Mouse (Mus musculus) forebrain, embryonic 11.5 days (tissue): ENCODE measurements around the gene Ptbp1. TPM values are rescaled to one million over a fixed set of nuclear protein-coding genes. Genes with fewer than 3 reads are reported as not detected.
A peak's percentile ranks its signal among the peaks of the same experiment; 100 is the strongest.

ENCODE experiments used
- ATAC-seq: fragments of 200-750 bp; cut with Nextera tagmentation; replicated peaks from 2 replicates; pipeline ENCODE4 v1.8.0; 2017; ENCODE audit warnings: moderate TSS enrichment; ENCODE audit not compliant: low FRiP score
- DNase-seq: peaks from one replicate; pipeline ENCODE4 v3.0.0-alpha.2; 2017; ENCODE audit warnings: low spot score
- H3K27ac ChIP-seq: fragments of 300-500 bp; sonication (generic); 2 replicates; pipeline ENCODE4 v1.5.1; 2014; ENCODE audit warnings: low read depth, low read length
- H3K27me3 ChIP-seq: fragments of 300-500 bp; sonication (generic); 2 replicates; pipeline ENCODE4 v1.6.1; 2014; ENCODE audit warnings: mild to moderate bottlenecking, low read length, mixed read lengths; ENCODE audit not compliant: control insufficient read depth, insufficient read depth
- H3K36me3 ChIP-seq: fragments of 300-500 bp; sonication (generic); 2 replicates; pipeline ENCODE4 v1.6.1; 2014; ENCODE audit warnings: mild to moderate bottlenecking, low read length, moderate library complexity, mixed read lengths; ENCODE audit not compliant: control insufficient read depth, insufficient read depth
- H3K4me1 ChIP-seq: fragments of 300-500 bp; sonication (generic); replicated peaks from 2 replicates; pipeline ENCODE4 v1.6.1; 2014; ENCODE audit warnings: low read length, mixed read lengths; ENCODE audit not compliant: control insufficient read depth, insufficient read depth
- H3K4me2 ChIP-seq: fragments of 300-500 bp; sonication (generic); 2 replicates; pipeline ENCODE4 v1.6.1; 2014; ENCODE audit warnings: low read depth, mild to moderate bottlenecking, low read length, moderate library complexity, mixed read lengths; ENCODE audit not compliant: severe bottlenecking
- H3K4me3 ChIP-seq: fragments of 300-500 bp; sonication (generic); 2 replicates; pipeline ENCODE4 v1.5.1; 2014; ENCODE audit warnings: low read depth, low read length
- H3K9ac ChIP-seq: fragments of 300-500 bp; sonication (generic); 2 replicates; pipeline ENCODE4 v1.6.1; 2014; ENCODE audit warnings: low read length
- H3K9me3 ChIP-seq: fragments of 300-500 bp; sonication (generic); 2 replicates; pipeline ENCODE4 v1.6.1; 2016; ENCODE audit warnings: low read length, mixed read lengths; ENCODE audit not compliant: control insufficient read depth
- WGBS: fragments of 180-500 bp; shearing (Covaris S2); extraction: QIAGEN DNeasy Blood & Tissue Kit; methylation state at CpG from one replicate; pipeline ENCODE4 v1.1.7; 2014; 5-methylcytosine and 5-hydroxymethylcytosine counted together
- polyA plus RNA-seq: library from polyadenylated mRNA; unstranded; fragments of >200 nt; fragmentation: Nextera tagmentation; extraction: Ambion mirVana; gene quantifications from 2 replicates; pipeline ENCODE4 v1.2.1, GENCODE M21; 2014

Ptbp1 gene
- polyA plus RNA-seq, result 261 and 295 TPM in 2 replicates

DNA sequence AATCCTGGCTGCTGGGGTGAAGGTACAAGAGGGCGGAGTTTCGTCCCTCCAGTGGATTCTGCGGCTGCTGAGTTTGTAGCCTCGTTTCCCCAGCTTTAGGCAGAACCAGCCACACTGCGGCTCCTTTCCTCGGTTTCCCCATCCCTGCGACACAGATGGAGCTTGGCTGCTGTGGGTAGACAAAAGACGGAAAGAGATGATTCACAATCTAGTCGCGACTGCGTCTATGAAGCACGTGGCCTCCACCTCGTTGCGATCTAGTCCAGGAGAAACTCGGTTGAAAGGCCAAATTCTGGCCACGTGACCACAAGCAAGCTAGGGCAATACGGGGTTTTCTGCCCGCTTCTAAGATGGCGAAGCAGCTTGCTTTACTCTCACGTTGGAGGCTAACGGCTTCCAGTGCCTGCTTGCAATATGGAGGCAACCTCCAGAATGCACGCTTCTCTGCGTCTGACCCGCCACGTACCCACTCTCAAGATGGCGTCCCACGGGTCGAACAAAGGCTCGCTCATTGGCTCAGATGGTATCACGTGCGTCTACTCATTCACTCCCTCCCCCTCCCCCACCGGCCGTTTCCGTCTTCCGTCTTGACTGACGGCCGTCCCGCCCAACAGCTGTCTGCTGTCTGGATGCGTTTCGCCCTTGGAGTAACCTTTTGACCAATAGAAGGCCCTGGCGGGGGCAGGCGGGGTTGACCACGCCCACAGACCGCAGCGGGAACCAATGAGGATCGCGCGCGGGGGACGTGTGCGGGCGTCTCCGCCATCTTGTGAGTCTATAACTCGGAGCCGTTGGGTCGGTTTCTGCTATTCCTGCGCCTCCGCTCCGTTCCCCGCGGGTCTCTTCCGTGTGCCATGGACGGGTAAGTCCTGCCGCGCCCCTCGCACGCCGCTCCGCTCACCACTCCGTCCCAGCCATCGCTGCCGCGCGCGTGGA is at the start of gene Ptbp1:
Gene Ptbp1, plus strand, starts transcription at position 568 of the 936 bp plus-strand sequence.
- DNase-seq, result peak; percentile 100
- Histone ChIP-seq H3K4me2 (peak within 1 kb of the TSS; percentile 88), H3K27me3 (no peaks in the 10 kb centered on the region), H3K36me3 (peaks cover under 1% of the 10 kb centered on the region; the same call in 1 of the 2 replicates), H3K9ac (peak within 1 kb of the TSS; percentile 98), H3K27ac (peak within 1 kb of the TSS; percentile 100), H3K4me3 (peak within 1 kb of the TSS; percentile 98), H3K4me1 (peaks cover 39% of the 10 kb centered on the region), H3K9me3 (no peaks in the 10 kb centered on the region)
- under 1% methylated on average over 75 of the region's 75 CpGs for WGBS
- ATAC-seq, result peak; percentile 92

DNA sequence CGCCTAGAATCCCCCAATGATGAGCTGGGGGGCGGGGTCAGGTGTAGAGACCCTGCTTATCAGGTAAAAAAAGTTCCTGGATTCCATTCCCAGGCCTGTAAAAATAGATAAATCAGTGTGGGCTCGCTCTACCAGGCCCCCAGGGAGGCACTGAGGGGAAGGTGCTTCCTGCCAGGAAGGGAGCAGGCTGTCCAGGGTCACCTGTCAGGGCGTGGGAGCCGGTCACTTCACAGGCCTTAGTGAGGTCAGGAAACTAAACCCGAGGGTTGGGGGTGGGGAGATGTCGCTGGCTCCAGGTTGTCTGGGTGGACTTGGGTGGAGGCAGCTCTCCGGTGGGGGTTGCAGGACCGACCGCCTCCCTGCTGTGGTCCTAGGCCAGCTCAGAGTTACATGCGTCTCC is 48.6 kb upstream of the Ptbp1 start:
- ATAC-seq, result no peak
- Histone ChIP-seq H3K4me2 (no peak overlapping the region), H3K4me1 (peaks cover 26% of the 10 kb centered on the region), H3K27ac (no peak overlapping the region), H3K9ac (no peak overlapping the region), H3K27me3 (no peaks in the 10 kb centered on the region), H3K9me3 (no peaks in the 10 kb centered on the region), H3K4me3 (no peak overlapping the region), H3K36me3 (peaks cover 3% of the 10 kb centered on the region)
- DNase-seq, result no peak
- 82% methylated on average over 11 of the region's 11 CpGs for WGBS

DNA sequence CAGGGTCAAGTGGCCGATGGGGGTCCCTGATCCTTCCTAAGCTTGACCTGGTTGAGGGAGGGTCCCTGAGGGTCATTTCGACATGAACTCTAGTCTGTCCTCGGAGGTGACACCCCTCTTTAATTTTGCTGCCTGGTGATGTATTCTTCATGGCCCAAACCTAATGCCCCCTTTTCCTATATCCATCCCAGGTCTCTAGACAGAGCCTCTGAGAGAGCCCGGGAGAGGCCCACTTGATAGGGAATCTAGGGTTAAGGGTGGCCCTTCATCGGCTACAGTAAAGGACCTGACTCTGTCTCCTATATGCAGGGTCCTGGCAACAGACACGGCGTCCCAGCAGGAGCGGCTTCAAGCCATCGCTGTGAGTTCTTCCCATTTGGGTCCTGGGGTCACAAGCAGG is 47.9 kb upstream of the Ptbp1 start:
- Histone ChIP-seq H3K27me3 (no peaks in the 10 kb centered on the region), H3K4me2 (no peak overlapping the region), H3K36me3 (peaks cover 7% of the 10 kb centered on the region), H3K27ac (no peak overlapping the region), H3K4me1 (peaks cover 26% of the 10 kb centered on the region), H3K9me3 (no peaks in the 10 kb centered on the region), H3K9ac (no peak overlapping the region), H3K4me3 (no peak overlapping the region)
- WGBS, result 87% methylated on average over 9 of the region's 9 CpGs
- ATAC-seq, result no peak
- no peak for DNase-seq

DNA sequence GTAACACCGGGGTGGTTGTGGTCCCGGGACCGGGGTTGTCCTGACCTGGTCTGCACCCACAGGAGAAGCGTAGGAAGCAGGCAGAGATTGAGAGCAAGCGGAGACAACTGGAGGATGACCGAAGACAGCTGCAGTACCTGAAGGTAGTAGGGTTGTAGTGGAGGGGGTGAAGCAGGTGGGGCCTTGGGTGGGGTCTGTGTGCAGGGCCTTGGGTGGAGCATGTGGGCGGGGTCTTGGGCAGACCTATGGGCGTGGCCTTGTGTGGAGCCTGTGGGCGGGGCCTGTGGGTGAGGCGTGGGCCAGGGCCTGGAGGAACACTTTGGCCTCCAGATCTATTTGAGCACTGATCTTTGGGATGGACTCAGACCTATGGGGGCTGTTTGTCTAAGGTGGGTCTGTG is 47.3 kb upstream of the Ptbp1 start:
- no peaks in the 10 kb centered on the region for H3K27me3 ChIP-seq
- H3K36me3 ChIP-seq, result peaks cover 7% of the 10 kb centered on the region
- ATAC-seq, result no peak
- no peaks in the 10 kb centered on the region for H3K9me3 ChIP-seq
- no peak overlapping the region for H3K27ac ChIP-seq
- H3K4me1 ChIP-seq, result peaks cover 24% of the 10 kb centered on the region
- 76% methylated on average over 10 of the region's 10 CpGs for WGBS
- no peak overlapping the region for H3K4me2 ChIP-seq
- H3K9ac ChIP-seq, result no peak overlapping the region
- H3K4me3 ChIP-seq, result no peak overlapping the region
- DNase-seq, result no peak

DNA sequence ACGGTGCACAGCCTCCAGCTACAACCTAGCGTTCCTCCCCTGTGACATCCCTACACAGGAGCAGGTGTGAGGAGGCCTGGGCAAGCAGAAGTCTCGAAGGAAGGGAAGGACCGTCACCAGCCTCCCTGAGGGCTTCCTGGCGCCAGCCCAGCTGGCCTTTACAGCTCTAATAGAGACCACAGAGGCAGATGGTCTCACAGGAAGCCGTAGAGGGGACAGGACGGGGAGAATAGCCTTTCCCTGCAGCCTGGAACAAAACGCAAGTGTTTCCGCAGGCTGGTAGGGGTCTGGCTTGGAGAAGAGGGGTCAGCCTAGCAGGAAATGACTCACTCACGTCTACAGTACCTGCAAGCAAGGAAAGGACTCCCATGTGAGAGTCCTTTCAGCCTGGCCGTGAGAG is 46.4 kb upstream of the Ptbp1 start:
- H3K9me3 ChIP-seq, result no peaks in the 10 kb centered on the region
- 77% methylated on average over 11 of the region's 11 CpGs for WGBS
- peak overlapping the region; percentile 39; the same call in 1 of the 2 replicates for H3K27ac ChIP-seq
- H3K4me2 ChIP-seq, result no peak overlapping the region
- no peaks in the 10 kb centered on the region for H3K27me3 ChIP-seq
- DNase-seq, result peak; percentile 53
- H3K4me3 ChIP-seq, result no peak overlapping the region
- H3K4me1 ChIP-seq, result peaks cover 15% of the 10 kb centered on the region
- peaks cover 7% of the 10 kb centered on the region for H3K36me3 ChIP-seq
- no peak overlapping the region for H3K9ac ChIP-seq
- no peak for ATAC-seq

DNA sequence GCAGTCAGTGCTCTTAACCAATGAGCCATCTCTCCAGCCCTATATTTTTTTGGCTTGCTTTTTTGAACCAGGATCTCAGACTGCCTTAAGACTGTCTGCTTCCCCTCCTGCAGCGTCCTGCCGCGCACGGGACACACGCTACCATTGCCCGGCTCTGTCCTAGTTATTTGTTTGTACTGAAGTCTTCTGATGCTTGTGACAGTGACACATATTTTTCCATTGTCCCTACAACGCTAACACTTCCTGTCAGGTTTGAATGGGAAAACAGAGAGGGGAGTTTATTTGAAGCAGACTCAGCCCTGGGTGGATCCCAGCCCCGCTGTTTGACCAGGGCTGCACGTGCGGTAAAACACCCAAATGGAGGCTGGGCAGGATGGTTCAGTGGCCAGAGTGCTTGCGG is 45.5 kb upstream of the Ptbp1 start:
- no peak for ATAC-seq
- H3K9ac ChIP-seq, result no peak overlapping the region
- WGBS, result 92% methylated on average over 11 of the region's 11 CpGs
- peaks cover 7% of the 10 kb centered on the region for H3K36me3 ChIP-seq
- no peak overlapping the region for H3K27ac ChIP-seq
- peaks cover 10% of the 10 kb centered on the region for H3K4me1 ChIP-seq
- no peak overlapping the region for H3K4me3 ChIP-seq
- no peaks in the 10 kb centered on the region for H3K9me3 ChIP-seq
- H3K27me3 ChIP-seq, result no peaks in the 10 kb centered on the region
- no peak overlapping the region for H3K4me2 ChIP-seq
- no peak for DNase-seq

DNA sequence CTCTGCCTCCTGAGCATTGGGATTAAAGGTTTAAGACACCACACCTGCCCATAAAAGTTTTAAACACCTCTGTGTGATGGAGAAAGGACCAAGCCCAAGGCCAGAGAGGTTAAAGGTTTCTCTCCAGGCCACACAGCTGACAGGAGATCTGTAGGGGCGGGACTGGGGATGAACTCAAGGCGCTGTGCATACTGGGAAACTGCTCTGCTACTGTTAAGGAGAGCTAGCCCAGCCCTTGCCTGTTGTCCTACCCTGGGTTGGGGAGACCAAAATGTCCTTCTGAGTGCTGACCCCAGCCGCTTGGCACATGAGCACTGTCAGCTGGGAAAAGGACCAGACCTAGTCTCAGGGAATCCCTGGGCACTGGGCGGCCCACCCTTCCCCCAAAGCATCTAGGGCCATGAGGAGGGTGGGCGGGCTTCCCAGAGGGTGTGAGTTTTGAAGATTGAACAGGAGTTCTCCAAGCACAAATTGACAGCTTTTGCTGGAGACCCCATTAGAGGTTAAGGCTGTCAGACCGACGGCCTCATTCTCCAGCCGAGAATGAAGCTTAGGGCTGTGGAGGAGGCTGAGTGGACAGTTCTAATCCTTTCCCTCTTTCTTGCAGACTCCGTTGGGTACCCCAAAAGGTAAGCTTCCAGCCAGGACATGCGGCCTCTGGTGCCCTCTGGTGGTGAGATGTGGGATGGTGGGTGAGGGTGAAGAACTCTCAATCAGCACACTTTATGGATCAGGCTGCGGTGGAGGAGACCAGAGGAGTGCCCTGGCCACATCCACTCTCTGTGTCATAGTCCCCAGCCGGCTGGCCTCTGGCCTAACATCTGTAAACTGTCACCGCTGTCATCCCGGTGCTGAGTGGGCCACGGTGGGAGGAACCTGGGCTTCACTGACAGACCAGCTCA is 42.2 kb upstream of the Ptbp1 start:
- ATAC-seq, result peak; percentile 65
- no peak overlapping the region for H3K4me3 ChIP-seq
- H3K27me3 ChIP-seq, result no peaks in the 10 kb centered on the region
- H3K27ac ChIP-seq, result no peak overlapping the region
- peak; percentile 93 for DNase-seq
- peaks cover 13% of the 10 kb centered on the region for H3K36me3 ChIP-seq
- H3K4me2 ChIP-seq, result no peak overlapping the region
- WGBS, result 32% methylated on average over 15 of the region's 15 CpGs
- H3K4me1 ChIP-seq, result no peaks in the 10 kb centered on the region
- H3K9me3 ChIP-seq, result no peaks in the 10 kb centered on the region
- no peak overlapping the region for H3K9ac ChIP-seq

DNA sequence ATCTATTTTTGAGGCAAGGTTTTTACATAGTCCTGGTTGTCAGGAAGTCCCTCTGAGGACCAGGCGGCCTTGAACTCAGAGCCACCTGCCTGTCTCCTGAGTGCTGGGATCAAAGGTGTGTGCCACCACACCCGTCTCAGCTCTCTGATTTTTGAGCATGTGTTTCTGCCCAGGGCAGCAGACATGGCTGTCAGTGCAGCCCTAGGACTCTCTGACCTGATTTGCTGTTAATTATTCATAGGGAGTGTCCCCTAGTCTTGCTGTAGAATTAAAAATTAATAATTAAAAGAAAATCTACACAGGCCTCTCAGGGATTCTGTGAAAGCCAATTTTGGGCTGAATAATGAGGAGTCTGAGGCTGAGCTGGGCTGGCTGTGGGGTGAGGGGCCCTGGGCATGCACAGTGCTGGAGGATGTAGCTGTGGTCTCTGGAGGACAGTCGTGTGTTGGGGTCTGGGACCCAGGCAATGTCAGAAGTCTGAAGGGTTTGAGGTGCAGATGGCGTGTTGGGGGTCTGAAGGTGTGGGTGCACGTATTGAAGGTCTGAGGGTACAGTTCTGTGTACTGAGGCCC is 39.9 kb upstream of the Ptbp1 start:
- H3K4me2 ChIP-seq, result no peak overlapping the region
- DNase-seq (no peak), ATAC-seq (no peak)
- no peak overlapping the region for H3K9ac ChIP-seq
- H3K27me3 ChIP-seq, result no peaks in the 10 kb centered on the region
- H3K4me1 ChIP-seq, result no peaks in the 10 kb centered on the region
- no peak overlapping the region for H3K4me3 ChIP-seq
- no peaks in the 10 kb centered on the region for H3K9me3 ChIP-seq
- 86% methylated on average over 5 of the region's 5 CpGs for WGBS
- H3K27ac ChIP-seq, result no peak overlapping the region
- H3K36me3 ChIP-seq, result peaks cover 19% of the 10 kb centered on the region
